Mouse (Mus musculus): ENCODE results near the gene Hmga2. TPM values are rescaled to one million over a fixed set of nuclear protein-coding genes. Genes with fewer than 3 reads are reported as not detected.

Hmga2 gene
- polyA plus RNA-seq, 1 experiment from 2014 or later: 7.6 TPM

GRCm38 (mm10) chr10:120441254-120441653 lies 35.0 kb downstream of the Hmga2 start:
- ATAC-seq (ENCODE audit: low read depth): no peak
- Histone ChIP-seq H3K9ac (no peak overlapping the region), H3K27me3 (no peaks in the 10 kb centered on the region), H3K4me1 (replicated peaks) (no peaks in the 10 kb centered on the region), H3K4me2 (no peak overlapping the region), H3K27ac (no peak overlapping the region), H3K36me3 (no peaks in the 10 kb centered on the region), H3K4me3 (replicated peaks) (no peak overlapping the region), H3K9me3 (replicated peaks) (no peaks in the 10 kb centered on the region)
- 79% methylated on average over 11 of the region's 11 CpGs for WGBS (ENCODE audit: insufficient replicate concordance)
- DNase-seq: no peak

DNA sequence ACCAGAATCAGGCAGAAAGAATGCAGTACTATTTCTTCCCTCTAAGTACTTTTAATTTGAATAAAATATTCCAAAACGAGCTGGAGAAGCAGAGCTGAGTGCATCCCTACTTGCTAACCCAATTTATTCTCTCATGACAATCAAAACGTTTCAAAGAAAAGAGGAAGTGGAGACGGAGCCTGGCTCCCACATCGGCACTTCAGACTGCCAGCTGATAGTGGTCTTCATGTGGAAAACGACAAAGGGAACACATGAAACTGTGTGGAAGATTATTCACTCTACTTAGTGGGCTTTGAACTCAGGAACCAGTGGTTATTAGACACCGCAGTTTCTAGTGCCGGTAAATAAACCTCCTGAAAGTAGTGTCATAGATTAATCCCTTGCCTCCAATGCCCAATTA lies 41.8 kb downstream of the Hmga2 start:
- H3K4me2 ChIP-seq: no peak overlapping the region
- no peaks in the 10 kb centered on the region for H3K36me3 ChIP-seq
- no peaks in the 10 kb centered on the region for H3K9me3 ChIP-seq (replicated peaks)
- no peak overlapping the region for H3K4me3 ChIP-seq (replicated peaks)
- H3K27ac ChIP-seq: no peak overlapping the region
- WGBS (ENCODE audit: insufficient replicate concordance): 23% methylated on average over 7 of the region's 7 CpGs
- no peak overlapping the region for H3K9ac ChIP-seq
- DNase-seq (no peak), ATAC-seq (ENCODE audit: low read depth) (no peak)
- H3K4me1 ChIP-seq (replicated peaks): peaks cover 7% of the 10 kb centered on the region; the same call in 1 of the 2 replicates
- no peaks in the 10 kb centered on the region for H3K27me3 ChIP-seq

DNA sequence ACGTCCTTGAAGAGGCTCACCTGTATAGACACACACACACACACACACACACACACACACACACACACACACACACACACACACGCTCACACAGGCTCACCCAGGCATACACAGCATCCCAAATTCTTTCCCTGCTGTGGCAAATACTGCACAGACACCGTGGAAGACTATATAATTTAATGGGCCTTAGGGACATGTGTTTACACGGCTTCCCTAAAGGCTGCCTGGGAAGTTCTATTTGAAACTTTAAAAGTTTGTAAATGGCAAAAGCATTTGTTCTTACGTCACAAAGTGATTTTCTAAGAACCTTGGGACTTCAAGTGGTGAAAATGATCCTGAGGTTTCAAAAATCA lies 42.8 kb downstream of the Hmga2 start:
- Histone ChIP-seq H3K4me2 (no peak overlapping the region), H3K9me3 (replicated peaks) (no peaks in the 10 kb centered on the region), H3K36me3 (no peaks in the 10 kb centered on the region), H3K9ac (no peak overlapping the region), H3K27ac (no peak overlapping the region), H3K4me3 (replicated peaks) (no peak overlapping the region), H3K4me1 (replicated peaks) (peaks cover 10% of the 10 kb centered on the region; the same call in 1 of the 2 replicates), H3K27me3 (no peaks in the 10 kb centered on the region)
- DNase-seq (no peak), ATAC-seq (ENCODE audit: low read depth) (no peak)
- WGBS (ENCODE audit: insufficient replicate concordance): 49% methylated on average over 5 of the region's 5 CpGs

DNA sequence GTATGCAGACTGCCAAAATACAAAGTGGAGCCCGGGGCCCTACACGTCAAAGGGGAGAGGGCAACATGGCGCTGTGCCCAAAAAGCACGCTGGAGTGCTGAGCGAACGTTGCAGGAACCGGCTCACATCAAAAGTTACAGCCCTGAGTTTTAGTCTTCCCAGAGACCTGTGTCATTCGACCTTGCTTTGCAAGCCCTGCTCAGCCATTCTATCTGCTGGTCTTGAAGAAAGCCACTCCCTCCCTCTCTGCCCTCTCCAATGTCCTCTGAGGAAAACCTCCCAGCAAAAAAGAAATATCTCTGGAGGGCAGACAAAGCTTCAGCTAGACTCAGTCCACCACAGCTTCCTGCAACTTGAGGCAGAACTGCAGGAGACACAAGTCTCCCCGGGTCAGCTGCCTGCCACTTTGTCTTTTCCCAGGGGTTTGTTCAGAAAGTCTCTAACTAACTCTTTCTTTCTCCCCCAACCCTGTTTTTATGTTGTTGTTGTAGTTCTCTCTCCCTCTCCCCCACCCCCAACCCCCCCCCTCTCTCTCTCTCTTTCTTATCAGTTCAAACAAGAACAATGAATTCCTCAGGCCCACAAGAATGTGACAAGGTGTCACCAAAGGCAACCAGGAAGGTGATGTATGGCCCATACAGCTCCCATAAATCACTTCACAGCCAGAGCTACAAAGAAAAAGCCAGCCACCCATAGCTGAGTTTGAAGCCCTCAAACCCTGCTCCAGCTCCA lies 43.4 kb downstream of the Hmga2 start:
- no peak overlapping the region for H3K9ac ChIP-seq
- H3K27me3 ChIP-seq: no peaks in the 10 kb centered on the region
- no peak for DNase-seq
- H3K4me3 ChIP-seq (replicated peaks): no peak overlapping the region
- H3K9me3 ChIP-seq (replicated peaks): no peaks in the 10 kb centered on the region
- no peaks in the 10 kb centered on the region for H3K36me3 ChIP-seq
- 50% methylated on average over 9 of the region's 9 CpGs for WGBS (ENCODE audit: insufficient replicate concordance)
- ATAC-seq (ENCODE audit: low read depth): peak; percentile 47; the same call in 1 of the 2 replicates
- no peak overlapping the region for H3K4me2 ChIP-seq
- H3K27ac ChIP-seq: 0 out of 2 replicates have a peak overlapping the region, but pooled peaks have one; percentile 13
- peaks cover 10% of the 10 kb centered on the region; the same call in 1 of the 2 replicates for H3K4me1 ChIP-seq (replicated peaks)

- no peak for DNase-seq
- no peak overlapping the region for H3K27ac ChIP-seq
- no peaks in the 10 kb centered on the region for H3K36me3 ChIP-seq
Observed at GRCm38 (mm10) chr10:120432081-120432480, 44.2 kb downstream of the Hmga2 start.

GRCm38 (mm10) chr10:120431435-120431834 lies 44.8 kb downstream of the Hmga2 start:
- no peaks in the 10 kb centered on the region for H3K9me3 ChIP-seq (replicated peaks)
- H3K27ac ChIP-seq: no peak overlapping the region
- no peak for DNase-seq
- H3K4me3 ChIP-seq (replicated peaks): no peak overlapping the region
- H3K4me2 ChIP-seq: no peak overlapping the region
- ATAC-seq (ENCODE audit: low read depth): no peak
- H3K9ac ChIP-seq: no peak overlapping the region
- H3K4me1 ChIP-seq (replicated peaks): peaks cover 10% of the 10 kb centered on the region; the same call in 1 of the 2 replicates
- H3K36me3 ChIP-seq: no peaks in the 10 kb centered on the region
- WGBS (ENCODE audit: insufficient replicate concordance): 65% methylated on average over 2 of the region's 2 CpGs
- H3K27me3 ChIP-seq: no peaks in the 10 kb centered on the region

More at GRCm38 (mm10) chr10:120432081-120432480, 44.2 kb downstream of the Hmga2 start:
- no peak overlapping the region for H3K4me3 ChIP-seq (replicated peaks)
- ATAC-seq (ENCODE audit: low read depth): no peak
- H3K27me3 ChIP-seq: no peaks in the 10 kb centered on the region
- H3K9ac ChIP-seq: no peak overlapping the region
- WGBS (ENCODE audit: insufficient replicate concordance): 68% methylated on average over 9 of the region's 9 CpGs
- peaks cover 10% of the 10 kb centered on the region; the same call in 1 of the 2 replicates for H3K4me1 ChIP-seq (replicated peaks)
- no peaks in the 10 kb centered on the region for H3K9me3 ChIP-seq (replicated peaks)
- no peak overlapping the region for H3K4me2 ChIP-seq

DNA sequence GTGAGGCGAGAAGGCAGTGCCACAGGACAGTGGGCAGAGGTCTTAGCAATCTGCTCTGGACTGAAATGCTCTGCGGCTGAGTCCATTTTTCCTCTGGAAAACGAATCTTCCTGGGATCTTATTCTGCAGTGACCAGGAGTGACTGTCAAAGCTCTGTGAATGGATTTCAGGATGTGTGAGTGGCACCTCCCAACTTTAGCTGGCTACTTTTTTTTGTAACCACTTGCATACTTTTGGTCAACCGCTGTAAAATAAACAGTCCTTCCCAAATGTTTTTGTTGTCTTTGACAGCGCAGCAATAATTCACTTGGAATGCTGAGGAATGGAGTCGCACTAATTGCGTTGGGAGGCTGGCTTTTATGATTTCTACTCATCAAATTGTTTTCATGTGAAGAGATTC lies 45.8 kb downstream of the Hmga2 start:
- no peak overlapping the region for H3K4me3 ChIP-seq (replicated peaks)
- no peaks in the 10 kb centered on the region for H3K27me3 ChIP-seq
- peaks cover 10% of the 10 kb centered on the region; the same call in 1 of the 2 replicates for H3K4me1 ChIP-seq (replicated peaks)
- H3K36me3 ChIP-seq: no peaks in the 10 kb centered on the region
- no peak for DNase-seq
- ATAC-seq (ENCODE audit: low read depth): no peak
- WGBS (ENCODE audit: insufficient replicate concordance): 63% methylated on average over 7 of the region's 7 CpGs
- H3K9ac ChIP-seq: no peak overlapping the region
- no peak overlapping the region for H3K27ac ChIP-seq
- no peak overlapping the region for H3K4me2 ChIP-seq
- no peaks in the 10 kb centered on the region for H3K9me3 ChIP-seq (replicated peaks)

GRCm38 (mm10) chr10:120429758-120430259 lies 46.5 kb downstream of the Hmga2 start:
- no peaks in the 10 kb centered on the region for H3K36me3 ChIP-seq
- H3K27ac ChIP-seq: no peak overlapping the region
- ATAC-seq (ENCODE audit: low read depth) (no peak), DNase-seq (no peak)
- no peaks in the 10 kb centered on the region for H3K27me3 ChIP-seq
- H3K9ac ChIP-seq: no peak overlapping the region
- H3K4me3 ChIP-seq (replicated peaks): no peak overlapping the region
- peaks cover 10% of the 10 kb centered on the region; the same call in 1 of the 2 replicates for H3K4me1 ChIP-seq (replicated peaks)
- WGBS (ENCODE audit: insufficient replicate concordance): 69% methylated on average over 5 of the region's 5 CpGs
- H3K4me2 ChIP-seq: no peak overlapping the region
- no peaks in the 10 kb centered on the region for H3K9me3 ChIP-seq (replicated peaks)

GRCm38 (mm10) chr10:120429199-120429551 lies 47.1 kb downstream of the Hmga2 start:
- H3K27ac ChIP-seq: no peak overlapping the region
- peaks cover 10% of the 10 kb centered on the region; the same call in 1 of the 2 replicates for H3K4me1 ChIP-seq (replicated peaks)

DNA sequence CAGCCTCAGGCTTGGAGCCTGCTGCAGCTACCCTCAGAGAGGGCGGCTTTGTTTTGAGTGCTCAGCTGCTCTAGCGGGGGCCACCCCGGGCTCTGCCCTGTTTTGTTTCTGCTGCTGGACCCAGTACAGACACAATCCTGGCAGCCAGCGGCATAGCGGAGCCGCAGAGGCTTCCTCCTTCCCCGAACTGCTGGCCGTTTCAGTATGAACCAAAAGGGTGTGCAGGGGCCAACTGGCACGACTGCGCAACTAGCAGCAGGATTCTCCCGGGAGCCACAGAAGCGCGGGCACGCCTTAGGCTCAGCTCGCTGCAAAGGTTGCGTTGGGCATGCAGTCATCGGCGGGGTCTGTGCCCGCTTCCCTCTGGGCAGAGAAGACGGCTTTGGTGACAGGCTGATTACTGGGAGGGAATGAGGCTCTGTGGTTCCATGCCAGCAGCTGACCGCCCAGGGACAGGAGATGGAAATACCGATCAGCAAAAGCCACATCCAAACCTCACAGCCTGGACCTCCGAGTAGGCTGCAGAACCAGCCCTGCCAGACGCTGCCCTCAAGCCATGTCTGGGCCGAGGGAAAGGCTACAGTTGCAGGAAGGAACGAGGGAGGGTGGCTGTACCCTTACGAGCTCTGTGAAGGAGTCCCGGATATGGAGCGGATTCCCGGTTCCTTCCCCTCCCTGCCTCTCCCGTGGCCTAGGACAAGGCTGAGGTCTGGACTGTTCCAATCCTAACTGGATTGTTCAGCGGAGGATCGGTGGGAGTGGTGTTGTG lies 47.7 kb downstream of the Hmga2 start:
- Histone ChIP-seq H3K9ac (no peak overlapping the region), H3K4me3 (replicated peaks) (no peak overlapping the region), H3K4me2 (no peak overlapping the region), H3K36me3 (no peaks in the 10 kb centered on the region), H3K4me1 (replicated peaks) (peaks cover 9% of the 10 kb centered on the region; the same call in 1 of the 2 replicates), H3K27ac (no peak overlapping the region), H3K9me3 (replicated peaks) (no peaks in the 10 kb centered on the region), H3K27me3 (no peaks in the 10 kb centered on the region)
- ATAC-seq (ENCODE audit: low read depth) (no peak), DNase-seq (no peak)
- WGBS (ENCODE audit: insufficient replicate concordance): 77% methylated on average over 33 of the region's 33 CpGs

More at GRCm38 (mm10) chr10:120429199-120429551, 47.1 kb downstream of the Hmga2 start:
- DNase-seq (no peak), ATAC-seq (ENCODE audit: low read depth) (no peak)
- Histone ChIP-seq H3K27me3 (no peaks in the 10 kb centered on the region), H3K9me3 (replicated peaks) (no peaks in the 10 kb centered on the region), H3K4me2 (no peak overlapping the region), H3K36me3 (no peaks in the 10 kb centered on the region), H3K9ac (no peak overlapping the region), H3K4me3 (replicated peaks) (no peak overlapping the region)
- WGBS (ENCODE audit: insufficient replicate concordance): 74% methylated on average over 10 of the region's 10 CpGs

DNA sequence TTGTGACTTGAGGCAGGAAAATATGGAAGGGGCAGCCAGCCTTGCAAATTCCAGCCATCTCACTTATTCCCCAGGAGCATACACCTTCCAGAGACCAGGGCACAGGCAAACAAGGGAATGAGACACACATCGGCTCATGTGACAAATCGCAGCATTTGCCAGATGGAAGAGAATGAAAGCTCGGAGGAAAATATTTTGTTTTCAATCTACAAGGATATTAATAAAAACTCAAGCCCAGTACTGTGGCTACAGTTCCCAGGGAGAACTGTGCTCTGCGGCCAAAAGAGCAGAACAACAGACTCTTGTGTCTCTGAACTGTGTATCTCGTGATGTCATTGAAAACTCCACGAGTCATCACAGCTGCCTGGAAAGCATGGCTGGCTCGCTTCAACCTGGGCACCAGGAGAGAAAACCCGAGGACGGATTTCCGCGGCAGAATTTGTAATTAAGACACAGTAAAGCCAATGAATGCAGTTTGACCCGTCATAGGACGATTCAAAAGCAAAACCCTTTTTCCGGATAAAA lies 50.1 kb downstream of the Hmga2 start:
- 68% methylated on average over 14 of the region's 14 CpGs for WGBS (ENCODE audit: insufficient replicate concordance)
- no peak for DNase-seq

More for the DNA sequence above, 50.1 kb downstream of the Hmga2 start:
- H3K9me3 ChIP-seq (replicated peaks): no peaks in the 10 kb centered on the region
- H3K36me3 ChIP-seq: no peaks in the 10 kb centered on the region
- no peak for ATAC-seq (ENCODE audit: low read depth)
- no peak overlapping the region for H3K9ac ChIP-seq
- H3K4me1 ChIP-seq (replicated peaks): peaks cover 13% of the 10 kb centered on the region; the same call in 1 of the 2 replicates
- no peak overlapping the region for H3K27ac ChIP-seq
- no peaks in the 10 kb centered on the region for H3K27me3 ChIP-seq
- H3K4me2 ChIP-seq: no peak overlapping the region
- no peak overlapping the region for H3K4me3 ChIP-seq (replicated peaks)
